Mouse (Mus musculus): ENCODE measurements around the gene 1700001O22Rik.

Gene 1700001O22Rik

DNA sequence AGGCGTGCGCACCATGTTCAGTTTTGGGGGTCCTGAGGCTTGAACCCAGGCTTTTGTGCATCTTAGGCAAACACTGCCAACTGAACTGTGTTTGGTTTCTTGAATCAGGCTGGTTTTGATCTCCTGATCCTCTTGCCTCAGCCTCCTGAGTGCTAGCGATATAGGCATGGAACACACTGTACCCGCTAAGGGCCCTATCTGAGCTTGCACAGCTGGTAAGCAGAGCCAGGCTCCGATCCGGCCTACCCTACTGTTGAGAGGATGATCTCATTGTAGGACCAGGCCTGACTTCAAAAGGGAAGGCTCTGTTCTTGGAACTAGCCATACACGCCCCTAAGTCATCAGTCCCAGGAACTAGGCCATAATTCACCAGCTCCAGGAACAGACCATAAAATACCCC is 7.1 kb upstream of the 1700001O22Rik start:
- DNase-seq: no peak

DNA sequence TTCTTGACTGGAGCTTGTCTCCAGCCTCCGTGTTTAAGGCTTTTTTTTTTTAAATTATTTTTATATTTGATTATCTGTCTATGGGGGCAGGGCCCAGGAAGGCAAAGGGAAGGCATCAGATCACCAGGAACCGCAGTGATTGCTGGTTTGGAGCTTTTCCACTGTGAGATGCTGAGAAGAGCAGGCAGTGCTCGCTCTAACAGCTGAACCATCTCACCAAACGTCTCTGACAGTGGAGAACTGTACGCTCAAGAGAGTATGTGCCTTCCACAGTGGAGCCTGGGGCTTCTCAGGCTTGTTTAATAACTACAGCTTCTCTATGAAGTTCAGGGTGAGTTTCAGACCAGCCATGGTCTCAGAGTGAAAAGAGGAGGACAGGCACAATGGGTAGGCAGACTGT is 6.0 kb upstream of the 1700001O22Rik start:
- DNase-seq: peak in 1 of 2 experiments; percentile 27

DNA sequence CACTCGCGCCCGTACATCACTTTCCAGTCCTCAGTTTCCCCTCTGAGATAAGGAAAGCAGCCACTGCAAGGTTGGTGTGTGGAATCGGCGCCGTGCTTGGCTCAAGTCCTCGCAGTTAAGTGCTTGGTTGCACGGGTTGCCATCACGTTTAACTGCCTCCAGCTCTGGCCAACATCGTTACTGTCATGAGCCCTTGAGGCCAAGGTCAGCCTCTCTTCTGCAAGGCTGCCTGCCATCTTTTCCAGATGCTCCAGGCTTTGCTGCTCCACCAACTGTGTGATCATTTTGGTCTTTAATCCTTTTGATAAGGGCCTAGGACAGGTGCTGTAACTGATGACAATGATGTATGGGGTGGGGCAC is 4.8 kb upstream of the 1700001O22Rik start:
- no peak for DNase-seq

GRCm38 (mm10) chr2:30807648-30808295 is 4.3 kb upstream of the 1700001O22Rik start, which contains the start of gene Ntmt1:
Gene Ntmt1, plus strand, starts transcription at chr2:30807826.
- peak; percentile 100 for DNase-seq

- no peak for DNase-seq
Observed at GRCm38 (mm10) chr2:30807147-30807647, 3.7 kb upstream of the 1700001O22Rik start.

- no peak for DNase-seq
Observed at GRCm38 (mm10) chr2:30805983-30806382, 2.5 kb upstream of the 1700001O22Rik start.

DNA sequence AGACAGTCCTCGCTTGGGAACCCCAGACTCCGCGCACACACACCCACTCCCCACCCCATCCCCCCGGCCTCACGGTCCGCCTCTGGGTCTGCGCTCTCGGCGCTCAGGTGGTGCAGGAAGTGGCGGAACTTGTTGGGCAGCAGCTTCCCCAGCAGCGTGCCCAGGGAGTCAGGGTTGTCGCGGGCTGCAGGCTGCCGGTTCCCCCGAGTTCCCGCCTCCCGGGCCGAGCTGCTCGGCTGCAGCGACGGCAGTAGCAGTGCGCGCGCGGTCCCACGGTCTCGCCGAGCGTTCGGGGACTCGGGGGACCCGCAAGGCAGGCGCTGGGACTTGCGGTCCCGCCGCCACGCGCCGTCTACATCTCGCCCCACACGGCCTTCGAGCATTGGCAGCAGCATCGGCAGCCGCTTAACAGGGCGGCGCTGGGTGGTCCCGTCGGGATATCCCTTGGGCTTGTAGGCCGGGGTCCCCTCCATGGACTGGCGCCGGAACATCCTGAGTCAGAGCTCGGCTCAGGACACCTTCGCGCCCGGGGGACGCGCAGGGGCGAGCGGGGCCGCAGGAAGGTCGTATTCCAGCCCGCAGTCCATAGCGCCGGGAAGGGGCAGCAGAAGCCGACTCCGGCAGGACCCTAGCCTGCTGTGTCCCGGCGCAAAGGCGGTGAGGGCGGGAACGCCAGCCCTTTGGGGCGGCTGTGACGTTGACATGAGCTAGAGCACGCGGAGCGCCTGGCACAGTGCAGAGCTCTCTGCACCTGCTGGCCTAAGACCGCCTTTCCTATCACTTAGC is 2.2 kb downstream of the 1700001O22Rik start:
- peak; percentile 59 to 71 for DNase-seq

DNA sequence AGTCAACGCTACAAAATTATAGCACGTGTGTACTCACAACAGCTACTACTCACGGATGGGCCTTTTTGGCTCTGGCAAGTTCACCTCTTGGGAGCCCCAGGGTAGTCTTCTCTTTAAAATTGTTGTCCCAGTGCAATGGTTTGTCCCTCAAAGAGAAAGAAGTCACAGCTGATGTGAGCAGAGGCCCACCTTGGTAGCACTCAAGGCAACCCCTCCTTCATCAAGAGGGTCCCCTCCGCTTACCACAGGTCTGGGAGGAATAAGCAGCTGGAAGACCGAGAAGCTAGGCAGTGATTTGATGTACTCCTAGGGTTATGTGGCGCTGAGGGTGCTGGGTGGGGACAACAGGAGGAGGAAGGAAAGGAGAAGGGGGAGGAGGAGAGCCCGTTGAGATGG is 2.8 kb downstream of the 1700001O22Rik start:
- no peak for DNase-seq

DNA sequence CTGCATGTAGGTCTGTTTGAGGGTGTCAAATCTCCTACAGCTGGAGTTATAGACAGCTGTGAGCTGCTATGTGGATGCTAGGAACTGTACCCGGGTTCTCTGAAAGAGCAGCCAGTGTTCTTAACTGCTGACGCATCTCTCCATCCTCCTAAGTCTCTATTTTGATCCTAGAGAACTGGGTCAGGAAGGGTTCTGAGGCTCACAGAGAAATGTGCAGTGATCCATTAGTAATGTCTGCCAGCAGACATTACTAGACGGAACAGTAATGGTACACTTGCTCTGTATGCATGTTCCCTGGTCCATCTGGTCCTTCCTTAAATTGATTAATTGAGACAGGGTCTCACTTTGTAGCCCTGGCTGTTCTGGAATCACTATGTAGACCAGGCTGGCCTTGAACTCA is 4.0 kb downstream of the 1700001O22Rik start:
- DNase-seq: no peak

GRCm38 (mm10) chr2:30796382-30796781 is 7.1 kb downstream of the 1700001O22Rik start:
- DNase-seq: peak; percentile 77 to 87

- peak in 1 of 2 experiments; percentile 25 for DNase-seq
Observed at GRCm38 (mm10) chr2:30795889-30796275, 7.6 kb downstream of the 1700001O22Rik start.

- DNase-seq: no peak
Observed at GRCm38 (mm10) chr2:30795271-30795888, 8.1 kb downstream of the 1700001O22Rik start.

DNA sequence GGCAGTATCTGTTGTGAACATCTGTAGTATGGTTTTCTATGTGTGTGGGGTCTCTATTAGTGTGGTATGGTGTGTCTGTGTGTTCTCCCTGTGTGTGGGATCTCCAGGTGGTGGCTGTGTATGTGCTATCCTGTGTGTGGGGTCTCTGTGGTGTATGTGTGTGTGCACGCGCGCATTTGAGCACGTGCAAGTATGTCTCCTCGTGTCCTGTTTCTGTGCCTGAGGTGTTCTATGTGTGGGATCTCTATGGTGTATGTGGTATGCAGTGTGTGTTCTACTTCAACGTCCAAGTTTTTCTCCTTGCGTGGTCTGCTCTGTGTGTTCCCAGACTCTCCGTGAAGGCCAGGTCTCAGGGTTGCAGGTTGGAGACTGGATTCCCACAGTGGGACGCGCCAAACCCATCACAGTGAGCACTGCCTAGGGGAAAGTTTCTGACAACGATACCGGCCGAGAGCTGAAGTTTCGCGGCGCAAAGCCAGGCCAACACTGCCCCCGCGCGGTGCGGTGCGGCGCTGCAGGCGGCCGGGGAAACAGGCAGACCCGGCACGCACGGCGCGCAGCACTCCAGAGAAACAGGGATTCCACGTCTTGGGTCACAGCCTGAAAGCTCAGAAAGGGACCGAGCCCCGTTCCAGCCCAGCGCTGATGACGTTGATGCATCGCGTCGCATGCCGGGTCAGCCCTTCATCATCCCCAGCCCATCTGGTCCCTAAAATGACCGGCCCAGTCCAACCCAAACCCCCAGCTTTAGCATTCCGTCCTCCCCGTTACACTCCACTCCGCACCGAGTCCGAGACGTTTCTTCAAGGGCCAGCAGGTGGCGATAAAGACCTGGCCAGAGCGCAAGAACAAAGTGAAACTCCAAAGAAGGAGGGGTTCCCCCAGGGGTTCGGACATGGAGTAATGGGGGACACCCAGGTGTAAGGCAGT is 9.0 kb downstream of the 1700001O22Rik start:
- DNase-seq: peak; percentile 98

DNA sequence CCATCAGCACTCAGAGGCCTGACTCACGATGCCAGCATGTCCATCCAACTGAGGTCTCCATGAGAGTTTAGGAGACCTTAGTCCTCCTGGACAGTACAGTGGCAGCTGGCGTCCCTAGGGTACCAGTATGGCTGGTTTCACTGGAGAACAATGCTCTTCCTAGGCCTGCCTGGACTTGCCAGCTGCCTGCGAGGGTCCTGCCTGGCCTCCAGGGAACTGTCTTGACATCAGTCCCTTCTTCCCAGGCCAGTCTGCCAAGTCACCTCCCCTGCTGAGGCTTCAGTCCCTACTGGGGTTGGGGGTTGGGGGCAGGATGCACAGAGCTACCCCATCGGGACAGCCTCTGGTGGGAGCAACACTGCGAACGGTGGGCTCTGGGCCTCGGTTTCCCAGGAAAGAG is 11.4 kb downstream of the 1700001O22Rik start:
- DNase-seq: no peak

- no peak for DNase-seq
Observed at GRCm38 (mm10) chr2:30787466-30787865, 16.0 kb downstream of the 1700001O22Rik start.

- DNase-seq: peak; percentile 89 to 93
Observed at GRCm38 (mm10) chr2:30784078-30784994, 19.1 kb downstream of the 1700001O22Rik start.

- peak; percentile 81 to 88 for DNase-seq
Observed at GRCm38 (mm10) chr2:30783346-30783745, 20.1 kb downstream of the 1700001O22Rik start.

DNA sequence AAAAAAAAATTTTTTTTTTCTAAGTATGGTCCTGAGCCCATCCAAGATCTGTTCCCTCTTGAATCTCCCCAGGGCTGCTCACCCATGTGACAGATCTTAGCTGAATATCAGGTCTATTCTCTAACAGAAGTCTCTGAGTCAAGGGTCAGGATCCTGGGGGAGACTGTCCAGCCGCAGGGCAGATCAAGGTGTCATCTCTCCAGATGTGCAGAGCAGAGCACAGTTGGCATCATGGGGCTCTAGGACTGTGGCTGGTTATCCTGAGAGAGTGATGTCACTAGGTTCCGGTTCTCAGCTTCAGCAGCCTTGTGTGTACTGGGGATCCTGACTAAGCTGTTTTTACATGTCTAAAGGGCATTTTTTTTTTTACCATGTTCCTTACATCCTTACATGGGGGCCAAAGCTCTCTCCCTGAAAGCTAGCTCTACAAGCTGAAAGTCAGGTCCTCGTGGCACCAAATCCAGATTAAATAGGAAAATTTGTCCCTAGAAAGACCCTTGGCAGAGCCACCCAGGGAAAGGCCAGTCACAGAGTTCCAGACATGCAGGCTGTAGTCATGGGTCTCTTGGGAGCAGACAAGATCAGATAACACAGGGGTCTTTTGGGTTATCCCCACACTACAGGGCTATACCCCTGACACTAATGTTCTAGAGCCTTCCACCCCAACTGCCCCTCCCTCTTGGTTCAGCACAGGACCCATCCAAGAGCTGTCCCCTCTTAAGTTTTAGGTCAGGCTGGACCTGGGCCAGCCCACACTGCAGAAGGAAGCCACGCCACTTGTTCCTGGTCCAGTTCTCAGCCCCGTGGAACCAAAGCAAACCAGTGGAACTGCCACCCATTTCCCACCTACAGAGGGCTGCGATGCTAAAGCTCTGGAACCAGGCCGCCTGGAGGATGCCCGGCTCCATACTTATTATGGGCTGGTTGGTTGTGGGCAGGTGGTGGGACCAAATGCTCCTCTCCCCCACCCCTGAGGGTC is 20.9 kb downstream of the 1700001O22Rik start:
- DNase-seq: peak in 1 of 2 experiments; percentile 26

DNA sequence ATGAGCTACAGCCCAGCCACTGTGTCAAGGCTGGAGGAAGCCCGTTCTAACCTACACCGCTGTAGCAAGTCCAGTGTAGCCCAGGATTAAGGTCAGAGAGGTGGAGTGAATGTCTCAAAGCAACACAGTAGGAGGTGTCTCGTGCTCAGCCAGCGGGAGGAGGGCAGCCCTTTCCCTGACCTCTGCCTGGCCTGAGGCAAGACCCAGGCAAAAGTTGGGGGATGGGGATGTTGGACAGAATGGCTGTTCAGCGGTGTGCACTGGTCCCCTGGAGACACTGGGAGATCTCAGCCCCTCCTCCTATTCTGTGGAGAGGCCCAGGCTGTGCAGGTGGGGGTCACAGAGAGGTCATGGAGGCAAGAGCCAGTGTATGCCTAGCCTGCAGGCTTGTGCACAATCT is 24.2 kb downstream of the 1700001O22Rik start:
- peak in 1 of 2 experiments; percentile 66 for DNase-seq

GRCm38 (mm10) chr2:30778235-30778634 is 25.2 kb downstream of the 1700001O22Rik start:
- DNase-seq: no peak
